Mouse (Mus musculus) hindbrain, postnatal 0 days (tissue): ENCODE data around the gene Pik3r1. TPM values are rescaled to one million over a fixed set of nuclear protein-coding genes. Genes with fewer than 3 reads are reported as not detected.

Experiments
- ATAC-seq: fragments of 200-750 bp; cut with Nextera tagmentation; 2 replicates; pipeline ENCODE4 v1.8.0; 2017; ENCODE audit warnings: mild to moderate bottlenecking, moderate TSS enrichment, moderate library complexity
- DNase-seq: peaks from one replicate; pipeline ENCODE4 v3.0.0-alpha.2; 2015; ENCODE audit warnings: low spot score
- H3K27ac ChIP-seq: fragments of 300-500 bp; sonication (generic); 2 replicates; pipeline ENCODE4 v1.5.1; 2014; ENCODE audit warnings: mild to moderate bottlenecking
- H3K27me3 ChIP-seq: fragments of 300-500 bp; sonication (generic); 2 replicates; pipeline ENCODE4 v1.6.1; 2014; ENCODE audit warnings: low read length, mixed read lengths; ENCODE audit not compliant: insufficient read depth
- H3K36me3 ChIP-seq: fragments of 300-500 bp; sonication (generic); 2 replicates; pipeline ENCODE4 v1.6.1; 2014; ENCODE audit warnings: low read length, mixed read lengths; ENCODE audit not compliant: insufficient read depth
- H3K4me1 ChIP-seq: fragments of 300-500 bp; sonication (generic); 2 replicates; pipeline ENCODE4 v1.6.1; 2014; ENCODE audit warnings: antibody characterized with exemption, low read length, mixed read lengths; ENCODE audit not compliant: insufficient read depth
- H3K4me2 ChIP-seq: fragments of 300-500 bp; sonication (generic); 2 replicates; pipeline ENCODE4 v1.6.1; 2014; ENCODE audit warnings: low read depth, mild to moderate bottlenecking, low read length, moderate library complexity, mixed read lengths
- H3K4me3 ChIP-seq: fragments of 300-500 bp; sonication (generic); 2 replicates; pipeline ENCODE4 v1.5.1; 2014; ENCODE audit warnings: low read length
- H3K9ac ChIP-seq: fragments of 300-500 bp; sonication (generic); replicated peaks from 2 replicates; pipeline ENCODE4 v1.6.1; 2014; ENCODE audit warnings: mild to moderate bottlenecking, low read length, moderate library complexity, mixed read lengths
- H3K9me3 ChIP-seq: fragments of 300-500 bp; sonication (generic); 2 replicates; pipeline ENCODE4 v1.6.1; 2016; ENCODE audit warnings: low read length, mixed read lengths
- CTCF ChIP-seq: IDR thresholded peaks from 2 replicates; pipeline ENCODE4 v1.5.1; 2016; ENCODE audit warnings: antibody characterized with exemption, control low read depth, low read depth
- WGBS: fragments of 180-500 bp; shearing (Covaris S2); extraction: QIAGEN DNeasy Blood & Tissue Kit; methylation state at CpG from one replicate; pipeline ENCODE4 v1.1.7; 2014; 5-methylcytosine and 5-hydroxymethylcytosine counted together
- polyA plus RNA-seq: library from polyadenylated mRNA; unstranded; fragments of >200 nt; fragmentation: Nextera tagmentation; extraction: Ambion mirVana; gene quantifications from 2 replicates; pipeline ENCODE4 v1.2.1, GENCODE M21; 2015
- total RNA-seq: library from RNA; depleted of rRNA; stranded (reverse); fragments of >200 nt; gene quantifications from 2 replicates; pipeline ENCODE4 v1.2.3, GENCODE M21; 2014

The Pik3r1 gene
- total and polyA plus RNA-seq, 2 experiments from 2014 or later = 58.1 to 95.6 TPM

- Histone ChIP-seq H3K27me3 (no peaks in the 10 kb centered on the region), H3K36me3 (no peaks in the 10 kb centered on the region; the same call in 1 of the 2 replicates), H3K4me2 (no peak overlapping the region), H3K9ac (no peak overlapping the region), H3K4me3 (no peak overlapping the region), H3K4me1 (no peaks in the 10 kb centered on the region), H3K9me3 (no peaks in the 10 kb centered on the region), H3K27ac (no peak overlapping the region)
- TF ChIP-seq CTCF = no peak
- no peak for ATAC-seq
- DNase-seq = no peak
- WGBS = 85% methylated on average over 12 of the region's 12 CpGs
These were observed 54.5 kb downstream of the Pik3r1 start for GRCm38 (mm10) chr13:101713429-101714088.

DNA sequence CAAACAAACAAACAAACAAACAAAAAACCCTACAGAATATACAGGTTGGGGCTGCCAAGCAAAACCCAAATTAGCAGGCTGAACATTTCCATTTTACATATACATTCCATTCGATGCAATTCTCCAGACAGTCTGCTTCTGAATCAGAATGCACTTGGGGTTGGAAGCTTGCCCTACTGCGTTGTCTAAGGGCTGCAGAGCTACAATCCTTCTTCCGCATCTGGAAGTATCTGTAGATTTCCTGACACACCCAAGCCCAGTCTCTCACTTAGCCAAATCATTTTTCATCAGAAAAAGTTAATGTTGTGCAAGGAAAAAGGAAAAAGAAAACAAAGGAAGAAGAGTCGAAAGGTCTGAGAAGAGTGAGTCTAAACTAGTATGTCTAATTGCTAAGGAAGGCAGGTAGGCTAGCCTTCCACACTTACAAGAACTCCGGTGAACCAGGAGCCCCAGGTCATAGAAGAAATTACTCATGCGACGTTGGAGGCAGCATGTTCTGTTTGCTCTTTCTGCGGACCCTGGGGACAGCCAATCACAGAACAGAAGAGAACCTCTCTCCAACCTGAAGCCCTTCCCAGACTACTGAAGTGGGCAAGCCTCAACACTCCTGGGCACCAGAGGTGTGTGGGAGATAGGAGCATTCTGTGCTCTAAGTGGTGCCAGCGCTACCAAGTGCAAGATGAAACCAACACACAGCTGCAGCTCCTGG is 55.1 kb downstream of the Pik3r1 start:
- no peak overlapping the region for H3K9ac ChIP-seq
- no peak for ATAC-seq
- H3K36me3 ChIP-seq = no peaks in the 10 kb centered on the region; the same call in 1 of the 2 replicates
- no peak for TF ChIP-seq CTCF
- 85% methylated on average over 9 of the region's 9 CpGs for WGBS
- no peak overlapping the region for H3K4me3 ChIP-seq
- DNase-seq = no peak
- no peaks in the 10 kb centered on the region for H3K27me3 ChIP-seq
- no peak overlapping the region for H3K4me2 ChIP-seq
- H3K4me1 ChIP-seq = no peaks in the 10 kb centered on the region
- H3K9me3 ChIP-seq = no peaks in the 10 kb centered on the region
- H3K27ac ChIP-seq = no peak overlapping the region

DNA sequence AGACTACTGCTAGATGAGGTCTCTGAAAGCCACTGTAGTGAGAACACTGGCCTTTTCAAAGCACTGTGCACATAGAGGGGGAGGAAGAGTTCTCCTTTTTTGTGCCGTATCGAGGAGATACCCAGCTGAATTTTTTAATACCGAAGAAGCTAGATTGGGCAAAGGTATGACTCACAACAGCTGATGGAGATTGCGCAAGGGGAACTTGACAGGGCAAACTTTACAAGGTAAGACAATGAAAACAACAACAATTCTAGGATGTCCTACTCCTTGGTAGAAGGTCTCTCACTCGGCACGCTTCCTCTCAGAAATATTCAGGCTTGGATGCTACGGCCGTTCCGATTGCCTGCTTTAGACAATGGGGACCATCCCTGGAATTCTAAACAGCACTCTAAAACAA is 55.9 kb downstream of the Pik3r1 start:
- no peaks in the 10 kb centered on the region for H3K27me3 ChIP-seq
- no peaks in the 10 kb centered on the region for H3K9me3 ChIP-seq
- DNase-seq = no peak
- 70% methylated on average over 9 of the region's 9 CpGs for WGBS
- H3K4me1 ChIP-seq = no peaks in the 10 kb centered on the region
- no peak overlapping the region for H3K27ac ChIP-seq
- no peak overlapping the region for H3K4me2 ChIP-seq
- TF ChIP-seq CTCF = no peak
- ATAC-seq = no peak
- no peak overlapping the region for H3K9ac ChIP-seq
- H3K36me3 ChIP-seq = no peaks in the 10 kb centered on the region; the same call in 1 of the 2 replicates
- H3K4me3 ChIP-seq = no peak overlapping the region

DNA sequence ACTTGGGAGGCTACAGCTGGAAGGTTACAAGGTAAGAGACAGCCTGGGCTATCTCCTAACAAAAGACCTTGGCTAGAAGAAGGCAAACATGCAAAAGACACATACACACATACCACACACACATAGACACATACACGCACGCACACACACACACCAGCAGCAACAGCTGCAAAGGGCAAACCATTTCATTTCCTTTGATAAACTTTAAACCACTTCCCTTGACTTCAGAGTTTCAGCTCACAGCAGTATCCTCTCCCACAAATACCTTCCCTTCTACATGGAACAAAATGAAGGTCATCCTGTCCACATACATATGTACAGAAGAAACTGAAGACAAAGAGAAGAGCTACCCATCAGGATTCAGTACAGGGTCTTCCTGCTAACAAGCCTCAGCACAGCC is 56.7 kb downstream of the Pik3r1 start:
- H3K4me2 ChIP-seq = no peak overlapping the region
- H3K4me1 ChIP-seq = no peaks in the 10 kb centered on the region
- no peak for ATAC-seq
- H3K9ac ChIP-seq = no peak overlapping the region
- TF ChIP-seq CTCF = no peak
- no peak overlapping the region for H3K27ac ChIP-seq
- no peak for DNase-seq
- no peaks in the 10 kb centered on the region; the same call in 1 of the 2 replicates for H3K36me3 ChIP-seq
- WGBS = 100% methylated on average over 2 of the region's 2 CpGs
- H3K4me3 ChIP-seq = no peak overlapping the region
- no peaks in the 10 kb centered on the region for H3K27me3 ChIP-seq
- no peaks in the 10 kb centered on the region for H3K9me3 ChIP-seq

DNA sequence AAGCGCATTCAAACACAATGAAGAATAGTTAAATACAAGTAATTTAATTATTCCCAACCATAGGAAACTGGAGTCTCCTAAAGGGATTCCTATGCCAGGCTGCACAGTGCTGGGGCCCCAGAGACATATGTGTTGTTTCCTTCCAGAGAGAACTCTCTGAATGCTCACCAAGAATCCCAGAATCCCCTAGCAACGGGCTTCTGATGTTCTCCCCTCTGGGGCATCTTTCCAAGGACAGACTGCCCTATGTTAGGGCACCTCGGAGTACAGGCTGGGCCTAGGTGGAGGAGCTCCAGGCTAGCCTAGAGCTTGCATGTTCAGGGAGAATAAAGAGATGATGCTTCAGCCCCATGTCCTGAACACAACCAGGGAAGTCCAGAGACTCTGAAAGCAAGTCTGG is 58.2 kb downstream of the Pik3r1 start:
- no peaks in the 10 kb centered on the region; the same call in 1 of the 2 replicates for H3K36me3 ChIP-seq
- no peak overlapping the region for H3K9ac ChIP-seq
- no peaks in the 10 kb centered on the region for H3K9me3 ChIP-seq
- WGBS = 56% methylated on average over 3 of the region's 3 CpGs
- no peak for TF ChIP-seq CTCF
- no peaks in the 10 kb centered on the region for H3K27me3 ChIP-seq
- DNase-seq = no peak
- no peak overlapping the region for H3K4me3 ChIP-seq
- no peak for ATAC-seq
- H3K4me1 ChIP-seq = no peaks in the 10 kb centered on the region
- no peak overlapping the region for H3K27ac ChIP-seq
- no peak overlapping the region for H3K4me2 ChIP-seq

DNA sequence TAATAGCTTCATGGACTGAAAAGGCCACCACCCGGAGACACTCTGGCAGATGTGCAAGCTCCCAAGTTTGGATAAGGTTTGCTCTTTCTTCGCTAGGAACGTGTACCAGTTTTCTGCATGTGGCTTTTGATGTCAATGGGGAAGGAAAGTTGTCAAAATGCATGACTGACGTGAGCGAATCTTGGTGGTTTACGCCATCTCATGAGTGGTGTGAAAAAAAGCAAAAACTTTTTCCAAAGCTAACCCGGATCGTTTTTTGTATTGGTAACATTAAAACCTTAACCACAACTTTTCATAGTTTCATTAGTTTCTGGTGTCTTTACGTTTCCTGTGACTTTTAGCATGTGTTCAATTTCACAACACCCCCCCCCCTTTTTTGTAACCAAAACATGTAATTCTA is 60.8 kb downstream of the Pik3r1 start:
- Histone ChIP-seq H3K9ac (no peak overlapping the region), H3K4me3 (no peak overlapping the region), H3K27me3 (no peaks in the 10 kb centered on the region), H3K27ac (no peak overlapping the region), H3K4me1 (no peaks in the 10 kb centered on the region), H3K4me2 (no peak overlapping the region), H3K36me3 (peaks cover 6% of the 10 kb centered on the region; the same call in 1 of the 2 replicates), H3K9me3 (no peaks in the 10 kb centered on the region)
- DNase-seq (no peak), ATAC-seq (no peak)
- TF ChIP-seq CTCF = no peak
- WGBS = 90% methylated on average over 9 of the region's 9 CpGs

DNA sequence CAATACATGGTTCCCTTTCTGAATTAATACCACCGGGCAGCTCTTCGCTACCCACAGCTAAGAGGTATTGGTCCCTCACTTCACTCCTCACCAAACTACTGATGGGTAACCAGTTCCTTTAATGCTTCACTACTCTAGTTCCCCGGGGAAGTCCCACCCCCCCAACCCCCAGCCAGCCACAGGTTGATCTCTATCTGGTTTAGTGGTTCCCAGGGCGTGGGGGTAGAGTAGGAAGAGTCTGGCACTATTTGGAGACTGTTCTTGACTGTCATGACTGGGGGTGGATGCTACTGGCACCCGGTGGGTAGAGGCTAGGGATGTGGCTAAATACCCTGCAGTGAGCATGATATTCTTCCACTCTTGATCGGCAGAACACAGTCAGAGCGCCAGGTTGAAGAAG is 61.6 kb downstream of the Pik3r1 start:
- Histone ChIP-seq H3K27me3 (no peaks in the 10 kb centered on the region), H3K27ac (no peak overlapping the region), H3K36me3 (peaks cover 11% of the 10 kb centered on the region), H3K9me3 (no peaks in the 10 kb centered on the region), H3K4me2 (no peak overlapping the region), H3K4me3 (no peak overlapping the region), H3K4me1 (no peaks in the 10 kb centered on the region), H3K9ac (no peak overlapping the region)
- ATAC-seq (no peak), DNase-seq (no peak)
- 87% methylated on average over 7 of the region's 7 CpGs for whole genome bisulfite sequencing
- TF ChIP-seq CTCF = no peak
